Mouse (Mus musculus): ENCODE results near the gene Tmem178b. TPM values are rescaled to one million over a fixed set of nuclear protein-coding genes. Genes with fewer than 3 reads are reported as not detected.

Gene Tmem178b
- polyA plus RNA-seq, 1 experiment: not detected

GRCm38 (mm10) chr6:39915636-39916281 is 42.7 kb downstream of the Tmem178b start:
- TF ChIP-seq GATA1 (IDR thresholded peaks at IDR 0.05; ENCODE audit: low read length) (no peak), TAL1 (IDR thresholded peaks at IDR 0.05; ENCODE audit: low read length) (no peak)
- H3K4me1 ChIP-seq (ENCODE audit: control insufficient read depth): no peaks in the 10 kb centered on the region
- H3K36me3 ChIP-seq (ENCODE audit: control insufficient read depth): no peaks in the 10 kb centered on the region
- H3K9me3 ChIP-seq (ENCODE audit: control insufficient read depth, low read length): peaks cover 3% of the 10 kb centered on the region; the same call in 1 of the 2 replicates
- no peaks in the 10 kb centered on the region for H3K27me3 ChIP-seq (ENCODE audit: control insufficient read depth)
- no peak overlapping the region for H3K4me3 ChIP-seq (replicated peaks)

GRCm38 (mm10) chr6:39916514-39916913 is 43.4 kb downstream of the Tmem178b start:
- Histone ChIP-seq H3K9me3 (ENCODE audit: control insufficient read depth, low read length) (peaks cover 3% of the 10 kb centered on the region; the same call in 1 of the 2 replicates), H3K27me3 (ENCODE audit: control insufficient read depth) (no peaks in the 10 kb centered on the region), H3K4me3 (replicated peaks) (no peak overlapping the region), H3K36me3 (ENCODE audit: control insufficient read depth) (no peaks in the 10 kb centered on the region), H3K4me1 (ENCODE audit: control insufficient read depth) (no peaks in the 10 kb centered on the region)
- TF ChIP-seq GATA1 (IDR thresholded peaks at IDR 0.05; ENCODE audit: low read length) (no peak), TAL1 (IDR thresholded peaks at IDR 0.05; ENCODE audit: low read length) (no peak)

DNA sequence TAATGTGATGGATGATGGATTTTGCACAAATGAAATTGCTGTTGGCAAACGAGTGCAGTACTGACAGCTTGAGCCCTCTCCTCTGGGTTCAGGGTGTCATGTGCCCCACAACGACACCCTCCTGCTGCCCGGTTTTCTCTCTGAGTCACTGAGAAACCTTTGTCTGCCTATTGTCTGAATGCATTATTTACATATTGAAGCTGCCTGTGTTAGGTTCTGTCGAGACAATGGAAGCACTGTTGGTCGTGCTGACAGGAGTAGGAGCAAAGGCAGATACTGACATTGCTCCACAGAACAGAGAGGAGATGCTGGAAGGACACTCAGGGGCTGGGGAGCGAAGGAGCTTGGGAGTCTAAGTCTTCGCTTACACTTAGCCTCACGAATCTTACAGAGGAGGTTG is 44.2 kb downstream of the Tmem178b start:
- Histone ChIP-seq H3K27me3 (ENCODE audit: control insufficient read depth) (no peaks in the 10 kb centered on the region), H3K4me3 (replicated peaks) (no peak overlapping the region), H3K4me1 (ENCODE audit: control insufficient read depth) (no peaks in the 10 kb centered on the region), H3K9me3 (ENCODE audit: control insufficient read depth, low read length) (peaks cover 3% of the 10 kb centered on the region; the same call in 1 of the 2 replicates), H3K36me3 (ENCODE audit: control insufficient read depth) (no peaks in the 10 kb centered on the region)
- TF ChIP-seq GATA1 (IDR thresholded peaks at IDR 0.05; ENCODE audit: low read length) (no peak), TAL1 (IDR thresholded peaks at IDR 0.05; ENCODE audit: low read length) (no peak)

DNA sequence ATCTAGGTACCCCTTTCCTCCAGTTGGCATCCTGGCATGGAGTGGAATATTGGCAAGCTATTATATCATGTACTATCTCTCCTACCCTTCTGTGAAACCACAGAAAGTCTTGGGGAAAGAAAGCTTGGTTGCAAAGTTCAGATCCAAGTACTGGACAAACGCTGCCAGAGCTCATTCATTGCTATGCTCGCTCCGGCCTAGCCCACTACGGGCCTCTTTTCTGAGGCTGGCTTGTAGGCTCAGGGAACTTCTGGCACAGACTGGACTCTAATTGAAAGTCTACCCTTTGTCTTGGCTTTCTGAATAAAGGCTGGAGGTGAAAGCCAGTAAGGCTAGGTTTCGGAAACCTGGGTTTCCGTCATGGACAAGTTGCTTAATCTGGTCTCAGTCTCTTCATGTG is 44.7 kb downstream of the Tmem178b start:
- Histone ChIP-seq H3K27me3 (ENCODE audit: control insufficient read depth) (no peaks in the 10 kb centered on the region), H3K9me3 (ENCODE audit: control insufficient read depth, low read length) (peaks cover 3% of the 10 kb centered on the region; the same call in 1 of the 2 replicates), H3K36me3 (ENCODE audit: control insufficient read depth) (no peaks in the 10 kb centered on the region), H3K4me3 (replicated peaks) (no peak overlapping the region), H3K4me1 (ENCODE audit: control insufficient read depth) (no peaks in the 10 kb centered on the region)
- TF ChIP-seq TAL1 (IDR thresholded peaks at IDR 0.05; ENCODE audit: low read length) (no peak), GATA1 (IDR thresholded peaks at IDR 0.05; ENCODE audit: low read length) (no peak)

DNA sequence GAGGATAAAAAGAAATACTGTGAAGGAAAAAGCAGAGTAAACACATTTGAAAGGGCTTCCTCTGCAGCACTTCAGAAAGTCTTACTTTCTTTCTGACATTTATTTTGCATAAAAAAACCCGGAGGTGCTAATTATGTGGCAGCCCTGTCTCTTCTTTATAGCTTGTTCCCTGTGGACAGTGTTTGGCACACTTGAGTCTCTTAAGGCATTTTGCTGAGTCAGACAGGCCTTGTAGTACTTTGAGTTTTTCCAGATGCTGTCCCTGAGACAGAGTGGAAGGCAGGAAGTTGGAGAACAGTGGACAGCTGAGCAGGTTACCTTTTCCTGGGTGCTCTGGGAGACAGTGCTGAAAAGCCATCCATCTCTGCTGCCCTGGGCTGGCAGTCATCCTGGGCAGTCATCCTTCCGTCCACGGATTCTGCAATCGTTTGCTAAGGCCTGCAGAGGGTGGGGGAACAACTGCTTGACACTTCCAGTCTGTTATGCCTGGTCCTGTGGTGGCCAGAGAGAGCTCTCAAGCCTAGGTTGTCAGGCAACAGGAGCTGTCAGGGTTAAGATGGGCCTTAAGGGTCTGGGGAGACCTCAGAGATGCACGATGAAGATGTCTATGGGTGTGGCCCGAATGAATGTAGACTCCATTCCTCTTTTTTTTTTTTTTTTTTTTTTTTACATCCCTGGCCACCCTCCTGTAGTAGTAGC is 46.1 kb downstream of the Tmem178b start:
- no peaks in the 10 kb centered on the region for H3K36me3 ChIP-seq (ENCODE audit: control insufficient read depth)
- H3K27me3 ChIP-seq (ENCODE audit: control insufficient read depth): no peaks in the 10 kb centered on the region
- H3K4me1 ChIP-seq (ENCODE audit: control insufficient read depth): no peaks in the 10 kb centered on the region
- no peak overlapping the region for H3K4me3 ChIP-seq (replicated peaks)
- peaks cover 3% of the 10 kb centered on the region; the same call in 1 of the 2 replicates for H3K9me3 ChIP-seq (ENCODE audit: control insufficient read depth, low read length)
- TF ChIP-seq TAL1 (IDR thresholded peaks at IDR 0.05; ENCODE audit: low read length) (no peak), GATA1 (IDR thresholded peaks at IDR 0.05; ENCODE audit: low read length) (no peak)

- Histone ChIP-seq H3K36me3 (ENCODE audit: control insufficient read depth) (no peaks in the 10 kb centered on the region), H3K4me3 (replicated peaks) (no peak overlapping the region), H3K4me1 (ENCODE audit: control insufficient read depth) (no peaks in the 10 kb centered on the region), H3K27me3 (ENCODE audit: control insufficient read depth) (no peaks in the 10 kb centered on the region), H3K9me3 (ENCODE audit: control insufficient read depth, low read length) (peaks cover 4% of the 10 kb centered on the region; the same call in 1 of the 2 replicates)
- no peak for TF ChIP-seq TAL1 (IDR thresholded peaks at IDR 0.05; ENCODE audit: low read length)
Measured at GRCm38 (mm10) chr6:39926442-39926841, 53.4 kb downstream of the Tmem178b start.

- Histone ChIP-seq H3K4me3 (replicated peaks) (no peak overlapping the region), H3K36me3 (ENCODE audit: control insufficient read depth) (no peaks in the 10 kb centered on the region), H3K9me3 (ENCODE audit: control insufficient read depth, low read length) (no peaks in the 10 kb centered on the region), H3K4me1 (ENCODE audit: control insufficient read depth) (no peaks in the 10 kb centered on the region), H3K27me3 (ENCODE audit: control insufficient read depth) (no peaks in the 10 kb centered on the region)
- TF ChIP-seq TAL1 (IDR thresholded peaks at IDR 0.05; ENCODE audit: low read length): no peak
- no peak for TF ChIP-seq GATA1 (IDR thresholded peaks at IDR 0.05; ENCODE audit: low read length)
Measured at GRCm38 (mm10) chr6:39936590-39936989, 63.5 kb downstream of the Tmem178b start.

- Histone ChIP-seq H3K27me3 (ENCODE audit: control insufficient read depth) (no peaks in the 10 kb centered on the region), H3K4me1 (ENCODE audit: control insufficient read depth) (no peaks in the 10 kb centered on the region), H3K36me3 (ENCODE audit: control insufficient read depth) (no peaks in the 10 kb centered on the region), H3K4me3 (replicated peaks) (no peak overlapping the region), H3K9me3 (ENCODE audit: control insufficient read depth, low read length) (no peaks in the 10 kb centered on the region)
- TF ChIP-seq TAL1 (IDR thresholded peaks at IDR 0.05; ENCODE audit: low read length): no peak
- no peak for TF ChIP-seq GATA1 (IDR thresholded peaks at IDR 0.05; ENCODE audit: low read length)
Measured at GRCm38 (mm10) chr6:39940920-39941319, 67.8 kb downstream of the Tmem178b start.

GRCm38 (mm10) chr6:39944854-39945253 is 71.8 kb downstream of the Tmem178b start:
- H3K9me3 ChIP-seq (ENCODE audit: control insufficient read depth, low read length): no peaks in the 10 kb centered on the region
- TF ChIP-seq TAL1 (IDR thresholded peaks at IDR 0.05; ENCODE audit: low read length) (no peak), GATA1 (IDR thresholded peaks at IDR 0.05; ENCODE audit: low read length) (no peak)
- no peaks in the 10 kb centered on the region for H3K27me3 ChIP-seq (ENCODE audit: control insufficient read depth)
- H3K4me1 ChIP-seq (ENCODE audit: control insufficient read depth): no peaks in the 10 kb centered on the region
- H3K36me3 ChIP-seq (ENCODE audit: control insufficient read depth): no peaks in the 10 kb centered on the region
- no peak overlapping the region for H3K4me3 ChIP-seq (replicated peaks)
